Mouse (Mus musculus): ENCODE results near the gene Psmg4. TPM values are rescaled to one million over a fixed set of nuclear protein-coding genes. Genes with fewer than 3 reads are reported as not detected.

Gene Psmg4
- polyA plus RNA-seq, 1 experiment = 3.3 TPM

- Histone ChIP-seq H3K9me3 (ENCODE audit: control insufficient read depth, low read length) (no peaks in the 10 kb centered on the region; the same call in 1 of the 2 replicates), H3K27me3 (ENCODE audit: control insufficient read depth) (peaks cover 69% of the 10 kb centered on the region), H3K36me3 (ENCODE audit: control insufficient read depth) (no peaks in the 10 kb centered on the region), H3K4me3 (replicated peaks) (peak overlapping the region; percentile 45), H3K4me1 (ENCODE audit: control insufficient read depth) (peaks cover 20% of the 10 kb centered on the region)
- TF ChIP-seq GATA1 (IDR thresholded peaks at IDR 0.05; ENCODE audit: low read length) (no peak), TAL1 (IDR thresholded peaks at IDR 0.05; ENCODE audit: low read length) (no peak)
Observed at GRCm38 (mm10) chr13:34129485-34130225, 33.1 kb upstream of the Psmg4 start.

GRCm38 (mm10) chr13:34130226-34130731, 32.5 kb upstream of the Psmg4 start, which contains the start of gene Tubb2b:
Gene Tubb2b (minus strand): TSS chr13:34130466.
- peak within 1 kb of the TSS; percentile 45 for H3K4me3 ChIP-seq (replicated peaks)
- H3K27me3 ChIP-seq (ENCODE audit: control insufficient read depth) = peaks cover 72% of the 10 kb centered on the region
- no peaks in the 10 kb centered on the region for H3K36me3 ChIP-seq (ENCODE audit: control insufficient read depth)
- H3K4me1 ChIP-seq (ENCODE audit: control insufficient read depth) = peaks cover 20% of the 10 kb centered on the region
- no peak for TF ChIP-seq GATA1 (IDR thresholded peaks at IDR 0.05; ENCODE audit: low read length)
- TF ChIP-seq TAL1 (IDR thresholded peaks at IDR 0.05; ENCODE audit: low read length) = no peak
- H3K9me3 ChIP-seq (ENCODE audit: control insufficient read depth, low read length) = no peaks in the 10 kb centered on the region; the same call in 1 of the 2 replicates

GRCm38 (mm10) chr13:34131011-34131707, 31.6 kb upstream of the Psmg4 start:
- no peaks in the 10 kb centered on the region for H3K36me3 ChIP-seq (ENCODE audit: control insufficient read depth)
- H3K27me3 ChIP-seq (ENCODE audit: control insufficient read depth) = peaks cover 80% of the 10 kb centered on the region

GRCm38 (mm10) chr13:34131708-34132060, 31.1 kb upstream of the Psmg4 start:
- no peak for TF ChIP-seq TAL1 (IDR thresholded peaks at IDR 0.05; ENCODE audit: low read length)
- no peak for TF ChIP-seq GATA1 (IDR thresholded peaks at IDR 0.05; ENCODE audit: low read length)
- Histone ChIP-seq H3K36me3 (ENCODE audit: control insufficient read depth) (no peaks in the 10 kb centered on the region), H3K27me3 (ENCODE audit: control insufficient read depth) (peaks cover 83% of the 10 kb centered on the region), H3K4me1 (ENCODE audit: control insufficient read depth) (peaks cover 20% of the 10 kb centered on the region), H3K9me3 (ENCODE audit: control insufficient read depth, low read length) (no peaks in the 10 kb centered on the region; the same call in 1 of the 2 replicates), H3K4me3 (replicated peaks) (no peak overlapping the region)

More at GRCm38 (mm10) chr13:34131011-34131707, 31.6 kb upstream of the Psmg4 start:
- TF ChIP-seq TAL1 (IDR thresholded peaks at IDR 0.05; ENCODE audit: low read length) = no peak
- TF ChIP-seq GATA1 (IDR thresholded peaks at IDR 0.05; ENCODE audit: low read length) = no peak
- H3K4me1 ChIP-seq (ENCODE audit: control insufficient read depth) = peaks cover 20% of the 10 kb centered on the region
- H3K4me3 ChIP-seq (replicated peaks) = no peak overlapping the region
- no peaks in the 10 kb centered on the region; the same call in 1 of the 2 replicates for H3K9me3 ChIP-seq (ENCODE audit: control insufficient read depth, low read length)

- TF ChIP-seq GATA1 (IDR thresholded peaks at IDR 0.05; ENCODE audit: low read length) = no peak
- H3K27me3 ChIP-seq (ENCODE audit: control insufficient read depth) = peaks cover 89% of the 10 kb centered on the region
- H3K4me3 ChIP-seq (replicated peaks) = no peak overlapping the region
- H3K36me3 ChIP-seq (ENCODE audit: control insufficient read depth) = no peaks in the 10 kb centered on the region
- H3K9me3 ChIP-seq (ENCODE audit: control insufficient read depth, low read length) = no peaks in the 10 kb centered on the region; the same call in 1 of the 2 replicates
- peaks cover 20% of the 10 kb centered on the region for H3K4me1 ChIP-seq (ENCODE audit: control insufficient read depth)
Observed at GRCm38 (mm10) chr13:34132299-34132698, 30.5 kb upstream of the Psmg4 start.

GRCm38 (mm10) chr13:34132875-34133274, 29.9 kb upstream of the Psmg4 start:
- Histone ChIP-seq H3K36me3 (ENCODE audit: control insufficient read depth) (no peaks in the 10 kb centered on the region), H3K27me3 (ENCODE audit: control insufficient read depth) (peaks cover 93% of the 10 kb centered on the region), H3K4me1 (ENCODE audit: control insufficient read depth) (peaks cover 20% of the 10 kb centered on the region), H3K4me3 (replicated peaks) (no peak overlapping the region), H3K9me3 (ENCODE audit: control insufficient read depth, low read length) (no peaks in the 10 kb centered on the region; the same call in 1 of the 2 replicates)
- TF ChIP-seq GATA1 (IDR thresholded peaks at IDR 0.05; ENCODE audit: low read length) (no peak), TAL1 (IDR thresholded peaks at IDR 0.05; ENCODE audit: low read length) (no peak)

- no peak overlapping the region for H3K4me3 ChIP-seq (replicated peaks)
- H3K36me3 ChIP-seq (ENCODE audit: control insufficient read depth) = no peaks in the 10 kb centered on the region
- H3K4me1 ChIP-seq (ENCODE audit: control insufficient read depth) = peaks cover 20% of the 10 kb centered on the region
- no peak for TF ChIP-seq GATA1 (IDR thresholded peaks at IDR 0.05; ENCODE audit: low read length)
- no peak for TF ChIP-seq TAL1 (IDR thresholded peaks at IDR 0.05; ENCODE audit: low read length)
- no peaks in the 10 kb centered on the region; the same call in 1 of the 2 replicates for H3K9me3 ChIP-seq (ENCODE audit: control insufficient read depth, low read length)
- H3K27me3 ChIP-seq (ENCODE audit: control insufficient read depth) = peaks cover 91% of the 10 kb centered on the region
Observed at GRCm38 (mm10) chr13:34133326-34134071, 29.3 kb upstream of the Psmg4 start.

- Histone ChIP-seq H3K4me1 (ENCODE audit: control insufficient read depth) (peaks cover 19% of the 10 kb centered on the region), H3K9me3 (ENCODE audit: control insufficient read depth, low read length) (no peaks in the 10 kb centered on the region; the same call in 1 of the 2 replicates), H3K4me3 (replicated peaks) (no peak overlapping the region), H3K27me3 (ENCODE audit: control insufficient read depth) (peaks cover 83% of the 10 kb centered on the region), H3K36me3 (ENCODE audit: control insufficient read depth) (no peaks in the 10 kb centered on the region)
- TF ChIP-seq TAL1 (IDR thresholded peaks at IDR 0.05; ENCODE audit: low read length) (no peak), GATA1 (IDR thresholded peaks at IDR 0.05; ENCODE audit: low read length) (no peak)
Observed at GRCm38 (mm10) chr13:34134276-34134675, 28.5 kb upstream of the Psmg4 start.

All from erythroblast, embryonic 14.5 days (primary cell).